Mouse (Mus musculus) small intestine, adult 2 months (tissue): Measurements from ENCODE around the gene Ptger4. TPM values are rescaled to one million over a fixed set of nuclear protein-coding genes. Genes with fewer than 3 reads are reported as not detected.

ENCODE experiments used
- H3K27ac ChIP-seq: fragments of 200-500 bp; 2 replicates; pipeline ENCODE4 v1.5.1; 2012; ENCODE audit warnings: low read depth, low read length, control low read depth, inconsistent platforms; ENCODE audit not compliant: insufficient read depth
- H3K27me3 ChIP-seq: fragments of 200-500 bp; 2 replicates; pipeline ENCODE4 v1.6.1; 2012; ENCODE audit warnings: mild to moderate bottlenecking, moderate library complexity, low read length, inconsistent platforms; ENCODE audit not compliant: control insufficient read depth, insufficient read depth
- H3K36me3 ChIP-seq: fragments of 200-500 bp; 2 replicates; pipeline ENCODE4 v1.6.1; 2012; ENCODE audit warnings: mild to moderate bottlenecking, low read length, control low read depth, inconsistent platforms; ENCODE audit not compliant: control insufficient read depth, insufficient read depth
- H3K4me1 ChIP-seq: fragments of 200-500 bp; 2 replicates; pipeline ENCODE4 v1.6.1; 2012; ENCODE audit warnings: low read length, inconsistent platforms, mixed read lengths; ENCODE audit not compliant: control insufficient read depth, insufficient read depth, insufficient read length
- H3K4me3 ChIP-seq: fragments of 200-500 bp; 2 replicates; pipeline ENCODE4 v1.5.1; 2012; ENCODE audit warnings: low read depth, mild to moderate bottlenecking, control low read depth, inconsistent platforms, low read length, moderate library complexity
- CTCF ChIP-seq: fragments of 200-500 bp; IDR thresholded peaks from 2 replicates; pipeline ENCODE4 v1.5.1; 2012; ENCODE audit warnings: low read depth, mild to moderate bottlenecking, control low read depth, inconsistent platforms, low read length, moderate library complexity, mixed read lengths; ENCODE audit not compliant: insufficient replicate concordance, insufficient read length; ENCODE audit errors: extremely low read depth
- POLR2A ChIP-seq: fragments of 200-500 bp; IDR thresholded peaks from 2 replicates; pipeline ENCODE4 v1.6.1; 2012; ENCODE audit warnings: low read depth, mild to moderate bottlenecking, control low read depth, inconsistent platforms, low read length, moderate library complexity
- WGBS: fragments of 180-500 bp; shearing (Covaris S2); methylation state at CpG from one replicate; pipeline ENCODE4 v1.1.7; 2018; 5-methylcytosine and 5-hydroxymethylcytosine counted together
- polyA plus RNA-seq: library from polyadenylated mRNA; depleted of rRNA; stranded (reverse); fragments of >200 nt; gene quantifications from 2 replicates; pipeline ENCODE4 v1.2.3, GENCODE M21; 2012; rRNA removed

Ptger4 gene
- polyA plus RNA-seq, 1 experiment, result 85.6 TPM

DNA sequence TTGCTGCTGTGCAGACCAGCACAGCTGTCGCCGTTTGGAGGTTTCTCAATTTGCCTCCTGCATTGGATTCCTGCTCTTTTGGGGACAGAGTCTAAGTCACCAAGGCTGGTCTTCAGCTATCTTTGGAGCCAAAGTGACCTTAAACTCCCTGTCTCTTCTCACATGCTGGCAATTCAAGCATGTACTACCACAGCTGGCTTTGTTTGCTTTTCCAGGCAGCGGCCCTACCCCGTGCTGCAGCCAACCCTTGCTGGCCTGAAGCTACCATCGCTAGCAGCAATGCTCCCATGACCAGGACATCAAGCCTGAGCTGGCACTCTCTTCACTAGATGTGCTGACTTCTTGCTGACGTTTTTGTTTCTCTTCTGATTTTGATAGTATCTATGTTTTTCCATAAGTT lies 85.2 kb downstream of the Ptger4 start:
- Histone ChIP-seq H3K27ac (no peak overlapping the region), H3K36me3 (peaks cover 9% of the 10 kb centered on the region), H3K4me3 (no peak overlapping the region), H3K27me3 (no peaks in the 10 kb centered on the region), H3K4me1 (peaks cover 4% of the 10 kb centered on the region; the same call in 1 of the 2 replicates)
- WGBS, result 22% methylated on average over 6 of the region's 6 CpGs
- TF ChIP-seq CTCF, result no peak
- TF ChIP-seq POLR2A, result no peak

DNA sequence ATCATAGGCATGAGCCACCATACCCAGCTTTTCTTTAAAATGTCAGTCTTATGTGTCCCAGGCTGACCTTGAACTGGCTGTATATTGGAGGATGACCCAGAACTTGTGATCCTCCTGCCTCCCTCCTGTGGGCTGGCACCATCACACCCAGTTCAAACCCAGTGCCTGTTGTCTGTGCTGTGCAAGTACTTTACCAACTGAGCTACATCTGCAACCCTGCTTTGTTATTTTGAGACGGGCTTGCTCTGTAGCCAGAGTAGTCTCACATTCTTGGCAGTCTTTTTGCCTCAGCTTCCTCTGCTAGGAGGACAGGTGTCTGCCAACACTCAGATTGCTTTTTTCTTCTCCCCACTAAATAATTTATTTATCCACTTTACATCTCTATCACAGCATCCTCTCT lies 86.6 kb downstream of the Ptger4 start:
- Histone ChIP-seq H3K27ac (no peak overlapping the region), H3K36me3 (peaks cover 3% of the 10 kb centered on the region; the same call in 1 of the 2 replicates), H3K4me1 (peaks cover 4% of the 10 kb centered on the region; the same call in 1 of the 2 replicates), H3K4me3 (no peak overlapping the region), H3K27me3 (no peaks in the 10 kb centered on the region)
- TF ChIP-seq CTCF (no peak), POLR2A (no peak)
- 64% methylated on average over 1 of the region's 1 CpGs for WGBS

Other genes starting within 250 kb of the Ptger4 start
- 0.08 and 0.66 TPM in 2 replicates for gene C7, start 180.4 kb downstream of the Ptger4 start, polyA plus RNA-seq
- gene Card6, start 135.6 kb downstream of the Ptger4 start, polyA plus RNA-seq, result 1.1 and 1.4 TPM in 2 replicates
- gene Rpl37, start 127.5 kb downstream of the Ptger4 start, polyA plus RNA-seq, result 410 and 563 TPM in 2 replicates
- 0.55 and 1.1 TPM in 2 replicates for gene Prkaa1, start 100.3 kb downstream of the Ptger4 start, polyA plus RNA-seq
- gene Ttc33, start 58.7 kb downstream of the Ptger4 start, polyA plus RNA-seq, result 0.76 and 1.4 TPM in 2 replicates